Mouse (Mus musculus): ENCODE measurements at regions not wholly inside any gene's neighbourhood (a gene's known extent, or its start where the extent isn't known, plus 50 kb on each side); places are given as distances from the start of the nearest gene placed in this dataset.

DNA sequence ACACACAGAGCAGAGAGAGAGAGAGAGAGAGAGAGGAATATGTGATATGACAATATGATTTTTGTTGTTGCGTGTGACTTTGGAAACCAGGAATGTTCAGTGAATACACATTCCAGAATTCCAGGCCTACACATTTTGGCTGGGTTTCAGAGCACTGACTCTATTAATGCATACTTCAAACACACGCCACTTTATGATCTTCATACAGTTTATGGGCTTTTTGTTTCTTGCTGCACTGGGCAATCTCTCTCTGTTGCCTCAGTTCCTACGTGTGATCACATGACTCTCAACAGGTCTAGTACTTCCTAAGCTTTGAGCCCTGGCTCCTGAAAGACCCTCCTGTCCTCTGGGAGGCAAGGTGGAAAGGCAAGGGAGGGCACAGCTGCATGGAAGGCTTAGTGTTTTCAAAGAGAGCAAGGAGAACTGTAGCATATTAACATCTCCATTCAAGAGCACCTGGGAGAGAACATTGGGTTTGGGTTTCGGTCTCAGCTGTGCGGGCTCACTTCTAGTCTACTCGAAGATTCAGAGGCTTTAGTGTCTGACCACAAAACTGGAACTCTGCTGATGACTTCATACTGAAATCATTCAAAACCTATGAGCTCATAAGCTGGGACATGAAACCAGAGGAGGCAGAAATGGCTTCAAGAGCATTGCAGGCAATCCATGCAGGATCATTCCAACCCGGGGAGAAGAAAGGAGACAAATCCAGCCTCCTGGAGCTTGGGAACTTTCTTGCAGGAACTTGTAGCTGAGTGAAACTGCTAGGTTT is 87.9 kb upstream of the C1qtnf3 start:
- TF ChIP-seq CTCF (IDR thresholded peaks at IDR 0.05; ENCODE audit: extremely low read depth, insufficient read length, insufficient replicate concordance, low read depth, low read length) = no peak
- TF ChIP-seq POLR2A (IDR thresholded peaks at IDR 0.05; ENCODE audit: low read depth, low read length) = no peak

Data from small intestine, adult 2 months (tissue).